Mouse (Mus musculus): ENCODE measurements around the gene Ntm. TPM values are rescaled to one million over a fixed set of nuclear protein-coding genes. Genes with fewer than 3 reads are reported as not detected.

Gene Ntm
- total and polyA plus RNA-seq, 3 experiments, result not detected

DNA sequence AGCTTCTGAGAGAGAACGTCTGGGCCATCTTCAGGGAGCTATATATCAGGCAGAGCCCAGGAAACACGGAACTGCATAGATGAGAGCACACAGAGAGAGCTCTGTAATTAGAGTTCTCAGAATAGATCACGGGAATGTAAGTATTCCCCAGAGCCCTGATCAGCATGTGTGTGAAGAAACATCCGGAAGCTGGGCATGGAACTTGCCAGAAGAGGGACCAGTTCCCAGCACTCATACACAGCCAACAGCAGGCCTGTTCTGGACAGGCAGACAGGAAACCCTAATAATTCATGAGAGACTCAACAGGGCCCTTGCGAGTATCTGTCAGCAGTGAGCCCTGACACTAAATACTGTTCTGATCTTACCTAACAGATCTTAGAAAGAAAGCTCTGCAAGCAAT lies 345.8 kb downstream of the Ntm start:
- no peaks in the 10 kb centered on the region for H3K27me3 ChIP-seq (ENCODE audit: control insufficient read depth in 1 of 2, insufficient read depth in 2 of 2, low read length in 2 of 2)
- DNase-seq (ENCODE audit: low read depth, low spot score), result no peak

DNA sequence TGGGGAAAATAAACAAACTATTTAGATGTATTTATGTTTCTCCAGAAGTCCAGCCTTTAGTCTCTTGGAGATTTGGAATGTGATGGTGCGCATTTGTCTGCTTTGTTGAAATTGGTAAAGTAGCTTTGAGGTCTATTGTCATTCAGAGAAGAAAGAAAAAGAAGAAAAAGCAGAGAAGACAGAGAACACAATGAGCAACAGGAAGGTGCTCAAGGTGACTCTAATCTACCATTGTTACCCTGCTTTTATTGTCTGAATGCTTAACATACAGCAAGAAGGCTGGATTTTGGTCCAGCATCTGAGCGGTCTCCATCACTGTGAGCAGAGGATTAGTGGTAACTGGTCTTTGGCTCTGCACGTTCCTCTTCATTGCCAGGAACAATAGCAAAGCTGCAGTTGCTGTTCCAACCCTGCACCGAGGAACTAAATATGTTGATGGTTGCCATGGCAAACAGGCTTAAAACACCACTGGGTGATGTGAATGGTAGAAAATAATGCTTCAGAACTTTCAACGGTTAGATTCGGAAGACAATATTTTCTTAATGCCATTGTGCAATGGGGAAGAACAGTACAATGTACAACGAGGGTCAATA lies 350.8 kb downstream of the Ntm start:
- DNase-seq (ENCODE audit: low read depth, low spot score), result no peak
- no peaks in the 10 kb centered on the region for H3K27me3 ChIP-seq (ENCODE audit: control insufficient read depth in 1 of 2, insufficient read depth in 2 of 2, low read length in 2 of 2)
- H3K9me3 ChIP-seq (replicated peaks; ENCODE audit: insufficient read depth, low read length), result no peaks in the 10 kb centered on the region
- no peak for TF ChIP-seq MEF2A (IDR thresholded peaks at IDR 0.05; ENCODE audit: extremely low read depth, insufficient replicate concordance, low read depth, low read length, poor library complexity, severe bottlenecking)
- no peak for TF ChIP-seq TAL1 (IDR thresholded peaks at IDR 0.05; ENCODE audit: low read length)
- TF ChIP-seq USF1 (IDR thresholded peaks at IDR 0.05; ENCODE audit: low read depth, low read length), result no peak
- no peak for TF ChIP-seq MAFK (IDR thresholded peaks at IDR 0.05; ENCODE audit: borderline replicate concordance, low read depth, low read length)
- no peak for TF ChIP-seq CTCF (IDR thresholded peaks at IDR 0.05 in 2 of 3, conservative IDR thresholded peaks at IDR 0.05 in 1 of 3; ENCODE audit: control insufficient read depth in 1 of 3, insufficient read depth in 1 of 3, low read depth in 2 of 3, low read length in 3 of 3, poor library complexity in 1 of 3, severe bottlenecking in 1 of 3)
- no peak for TF ChIP-seq POLR2AphosphoS5 (IDR thresholded peaks at IDR 0.05; ENCODE audit: borderline replicate concordance, low read depth, low read length)
- TF ChIP-seq HCFC1 (IDR thresholded peaks at IDR 0.05; ENCODE audit: low read depth, low read length), result no peak
- no peak for TF ChIP-seq E2F4 (IDR thresholded peaks at IDR 0.05; ENCODE audit: borderline replicate concordance, low read depth, low read length)
- TF ChIP-seq POLR2A (IDR thresholded peaks at IDR 0.05; ENCODE audit: control insufficient read depth in 1 of 2, insufficient read depth in 1 of 2, low read depth in 1 of 2, low read length in 2 of 2, poor library complexity in 1 of 2), result no peak
- TF ChIP-seq JUND (IDR thresholded peaks at IDR 0.05; ENCODE audit: low read depth, low read length), result no peak
- no peak for TF ChIP-seq SMC3 (IDR thresholded peaks at IDR 0.05; ENCODE audit: low read depth, low read length)
- no peak for TF ChIP-seq CHD2 (IDR thresholded peaks at IDR 0.05; ENCODE audit: low read length)
- no peak for TF ChIP-seq UBTF (IDR thresholded peaks at IDR 0.05; ENCODE audit: borderline replicate concordance, insufficient read depth, low read depth, low read length)
- no peak for TF ChIP-seq MAX (IDR thresholded peaks at IDR 0.05; ENCODE audit: low read length)
- no peak for TF ChIP-seq MYB (IDR thresholded peaks at IDR 0.05; ENCODE audit: low read depth, low read length)
- no peak for TF ChIP-seq EP300 (IDR thresholded peaks at IDR 0.05; ENCODE audit: low read depth in 1 of 2, low read length in 2 of 2)
- no peak overlapping the region for H3K4me3 ChIP-seq (ENCODE audit: control insufficient read depth in 1 of 2, insufficient read depth in 1 of 2, low read depth in 2 of 2, low read length in 2 of 2)
- H3K79me2 ChIP-seq (ENCODE audit: control insufficient read depth, insufficient read depth, low read length, poor library complexity), result no peaks in the 10 kb centered on the region
- H3K4me1 ChIP-seq (ENCODE audit: control insufficient read depth in 1 of 2, insufficient read depth in 2 of 2, low read length in 2 of 2), result no peaks in the 10 kb centered on the region
- H3K36me3 ChIP-seq (ENCODE audit: control insufficient read depth in 1 of 2, insufficient read depth in 2 of 2, low read length in 2 of 2), result no peaks in the 10 kb centered on the region
- H3K9ac ChIP-seq (ENCODE audit: control insufficient read depth, low read depth, low read length, poor library complexity, severe bottlenecking), result no peak overlapping the region
- H3K27ac ChIP-seq (ENCODE audit: control insufficient read depth, low read depth, low read length), result no peak overlapping the region

More for the DNA sequence above, 345.8 kb downstream of the Ntm start:
- Histone ChIP-seq H3K79me2 (ENCODE audit: control insufficient read depth, insufficient read depth, low read length, poor library complexity) (no peaks in the 10 kb centered on the region), H3K9me3 (replicated peaks; ENCODE audit: insufficient read depth, low read length) (no peaks in the 10 kb centered on the region), H3K36me3 (ENCODE audit: control insufficient read depth in 1 of 2, insufficient read depth in 2 of 2, low read length in 2 of 2) (no peaks in the 10 kb centered on the region), H3K4me1 (ENCODE audit: control insufficient read depth in 1 of 2, insufficient read depth in 2 of 2, low read length in 2 of 2) (no peaks in the 10 kb centered on the region), H3K9ac (ENCODE audit: control insufficient read depth, low read depth, low read length, poor library complexity, severe bottlenecking) (no peak overlapping the region), H3K27ac (ENCODE audit: control insufficient read depth, low read depth, low read length) (no peak overlapping the region), H3K4me3 (ENCODE audit: control insufficient read depth in 1 of 2, insufficient read depth in 1 of 2, low read depth in 2 of 2, low read length in 2 of 2) (no peak overlapping the region)
- TF ChIP-seq GATA1 (IDR thresholded peaks at IDR 0.05; ENCODE audit: low read depth, low read length) (no peak), KAT2A (conservative IDR thresholded peaks at IDR 0.05; ENCODE audit: low read depth, low read length) (no peak), TCF12 (IDR thresholded peaks at IDR 0.05; ENCODE audit: low read depth, low read length) (no peak)

All from MEL (cell line).